Mouse (Mus musculus): ENCODE results near the gene Hist2h2bb.

DNA sequence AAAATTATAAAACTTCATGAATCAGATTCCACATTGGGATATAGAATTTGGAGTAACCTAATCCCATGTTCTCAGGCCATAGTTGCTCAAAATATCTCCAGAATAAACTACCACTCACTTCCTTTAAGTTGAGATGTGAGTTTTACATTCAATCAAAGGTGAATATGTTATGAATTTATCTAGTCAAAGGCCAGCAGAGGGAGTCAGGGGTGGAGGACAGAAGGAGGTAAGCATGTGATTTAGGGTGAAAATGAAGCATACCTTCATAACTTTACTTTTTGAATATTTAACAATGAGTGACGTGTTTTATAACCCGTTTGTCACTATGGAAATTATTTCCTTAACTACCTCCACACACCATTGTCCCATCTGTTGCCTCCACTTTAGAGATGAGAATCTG lies 34.6 kb upstream of the Hist2h2bb start:
- TF ChIP-seq JUND (IDR thresholded peaks at IDR 0.05; ENCODE audit: low read depth, low read length), result no peak
- no peak for TF ChIP-seq KAT2A (conservative IDR thresholded peaks at IDR 0.05; ENCODE audit: low read depth, low read length)
- no peak for TF ChIP-seq CTCF (IDR thresholded peaks at IDR 0.05 in 2 of 3, conservative IDR thresholded peaks at IDR 0.05 in 1 of 3; ENCODE audit: control insufficient read depth in 1 of 3, insufficient read depth in 1 of 3, low read depth in 2 of 3, low read length in 3 of 3, poor library complexity in 1 of 3, severe bottlenecking in 1 of 3)
- TF ChIP-seq POLR2AphosphoS5 (IDR thresholded peaks at IDR 0.05; ENCODE audit: borderline replicate concordance, low read depth, low read length), result no peak
- TF ChIP-seq EP300 (IDR thresholded peaks at IDR 0.05; ENCODE audit: low read depth in 1 of 2, low read length in 2 of 2), result no peak
- TF ChIP-seq SIN3A (IDR thresholded peaks at IDR 0.05; ENCODE audit: low read length), result no peak
- no peak for TF ChIP-seq TBP (IDR thresholded peaks at IDR 0.05; ENCODE audit: low read depth, low read length)
- no peak for TF ChIP-seq GATA1 (IDR thresholded peaks at IDR 0.05; ENCODE audit: low read depth, low read length)
- TF ChIP-seq SMC3 (IDR thresholded peaks at IDR 0.05; ENCODE audit: low read depth, low read length), result no peak
